Mouse (Mus musculus): ENCODE measurements around the gene Ccdc182. TPM values are rescaled to one million over a fixed set of nuclear protein-coding genes. Genes with fewer than 3 reads are reported as not detected.
A peak's percentile ranks its signal among the peaks of the same experiment; 100 is the strongest.

The Ccdc182 gene
- total RNA-seq (2021) (not detected), polyA plus RNA-seq (2012; rRNA removed) (not detected in 2 replicates)
- long read RNA-seq: 0 reads

- 0 out of 2 replicates have a peak, but pooled peaks cover 1% of the 10 kb centered on the region for H3K27me3 ChIP-seq (ENCODE audit: control insufficient read depth, insufficient read depth, low read length)
- H3K79me2 ChIP-seq (replicated peaks; ENCODE audit: control insufficient read depth, insufficient read depth, low read length): no peaks in the 10 kb centered on the region
- no peak within 1 kb of the TSS for H3K4me3 ChIP-seq
- H3K27ac ChIP-seq: no peak within 1 kb of the TSS
- no peaks in the 10 kb centered on the region for H3K36me3 ChIP-seq (ENCODE audit: control insufficient read depth, insufficient read depth, low read length)
- intact Hi-C loops (cut with DNase I): loop anchor here (5.0 kb wide), 3 partner anchors 258 to 528 kb away; no protein-coding TSS in a partner anchor
- TF ChIP-seq CTCF (IDR thresholded peaks at IDR 0.05): no peak
- TF ChIP-seq POLR2A (IDR thresholded peaks at IDR 0.05; ENCODE audit: insufficient read depth, low read depth, low read length): no peak
- TF ChIP-seq EP300 (IDR thresholded peaks at IDR 0.05; ENCODE audit: insufficient read depth, low read depth, low read length): no peak
- no peak within 1 kb of the TSS for H3K9ac ChIP-seq (ENCODE audit: low read depth, low read length)
- no peaks in the 10 kb centered on the region; the same call in 1 of the 2 replicates for H3K4me1 ChIP-seq (ENCODE audit: control insufficient read depth, insufficient read depth, low read length)
- 62% methylated on average over 20 of the region's 20 CpGs for WGBS
- DNase-seq: no peak
These were observed at the start of gene Ccdc182 for GRCm38 (mm10) chr11:88293631-88294393. Gene Ccdc182 (plus strand): TSS chr11:88294058.

- no peaks in the 10 kb centered on the region for H3K27me3 ChIP-seq (ENCODE audit: control insufficient read depth, insufficient read depth, low read length)
- no peak for TF ChIP-seq EP300 (IDR thresholded peaks at IDR 0.05; ENCODE audit: insufficient read depth, low read depth, low read length)
- TF ChIP-seq POLR2A (IDR thresholded peaks at IDR 0.05; ENCODE audit: insufficient read depth, low read depth, low read length): no peak
- no peak for TF ChIP-seq CTCF (IDR thresholded peaks at IDR 0.05)
- intact Hi-C loops (cut with DNase I): no loop called here
- H3K79me2 ChIP-seq (replicated peaks; ENCODE audit: control insufficient read depth, insufficient read depth, low read length): no peaks in the 10 kb centered on the region
- no peak overlapping the region for H3K27ac ChIP-seq
- H3K36me3 ChIP-seq (ENCODE audit: control insufficient read depth, insufficient read depth, low read length): no peaks in the 10 kb centered on the region
- no peak overlapping the region for H3K4me3 ChIP-seq
- H3K4me1 ChIP-seq (ENCODE audit: control insufficient read depth, insufficient read depth, low read length): no peaks in the 10 kb centered on the region
- 88% methylated on average over 14 of the region's 14 CpGs for WGBS
- DNase-seq: no peak
- H3K9ac ChIP-seq (ENCODE audit: low read depth, low read length): no peak overlapping the region
These were observed 48.2 kb upstream of the Ccdc182 start for GRCm38 (mm10) chr11:88245581-88246170.

- H3K4me3 ChIP-seq: no peak overlapping the region
- WGBS: 79% methylated on average over 5 of the region's 5 CpGs
- H3K27ac ChIP-seq: no peak overlapping the region
- peaks cover 4% of the 10 kb centered on the region for H3K4me1 ChIP-seq (ENCODE audit: control insufficient read depth, insufficient read depth, low read length)
- no peaks in the 10 kb centered on the region for H3K79me2 ChIP-seq (replicated peaks; ENCODE audit: control insufficient read depth, insufficient read depth, low read length)
- H3K27me3 ChIP-seq (ENCODE audit: control insufficient read depth, insufficient read depth, low read length): no peaks in the 10 kb centered on the region
- H3K9ac ChIP-seq (ENCODE audit: low read depth, low read length): no peak overlapping the region
- DNase-seq: no peak
- H3K36me3 ChIP-seq (ENCODE audit: control insufficient read depth, insufficient read depth, low read length): no peaks in the 10 kb centered on the region
- TF ChIP-seq CTCF (IDR thresholded peaks at IDR 0.05): no peak
- no peak for TF ChIP-seq EP300 (IDR thresholded peaks at IDR 0.05; ENCODE audit: insufficient read depth, low read depth, low read length)
- no peak for TF ChIP-seq POLR2A (IDR thresholded peaks at IDR 0.05; ENCODE audit: insufficient read depth, low read depth, low read length)
- intact Hi-C loops (cut with DNase I): no loop called here
These were observed 45.2 kb upstream of the Ccdc182 start for GRCm38 (mm10) chr11:88248636-88249035.

- 23% methylated on average over 3 of the region's 3 CpGs for WGBS
- peak; percentile 39 to 40 for DNase-seq
- Histone ChIP-seq H3K79me2 (replicated peaks; ENCODE audit: control insufficient read depth, insufficient read depth, low read length) (no peaks in the 10 kb centered on the region), H3K4me3 (no peak overlapping the region), H3K4me1 (ENCODE audit: control insufficient read depth, insufficient read depth, low read length) (peaks cover 4% of the 10 kb centered on the region), H3K27me3 (ENCODE audit: control insufficient read depth, insufficient read depth, low read length) (no peaks in the 10 kb centered on the region), H3K27ac (no peak overlapping the region), H3K9ac (ENCODE audit: low read depth, low read length) (no peak overlapping the region), H3K36me3 (ENCODE audit: control insufficient read depth, insufficient read depth, low read length) (no peaks in the 10 kb centered on the region)
- intact Hi-C loops (cut with DNase I): loop anchor here (5.0 kb wide), 1 partner anchor 302 kb away; no protein-coding TSS in a partner anchor
- TF ChIP-seq POLR2A (IDR thresholded peaks at IDR 0.05; ENCODE audit: insufficient read depth, low read depth, low read length) (no peak), CTCF (IDR thresholded peaks at IDR 0.05) (no peak)
These were observed 43.3 kb upstream of the Ccdc182 start for GRCm38 (mm10) chr11:88250568-88250967.

GRCm38 (mm10) chr11:88251295-88251694, 42.6 kb upstream of the Ccdc182 start:
- Histone ChIP-seq H3K4me1 (ENCODE audit: control insufficient read depth, insufficient read depth, low read length) (peaks cover 4% of the 10 kb centered on the region), H3K27me3 (ENCODE audit: control insufficient read depth, insufficient read depth, low read length) (no peaks in the 10 kb centered on the region), H3K27ac (no peak overlapping the region), H3K4me3 (no peak overlapping the region), H3K9ac (ENCODE audit: low read depth, low read length) (no peak overlapping the region), H3K79me2 (replicated peaks; ENCODE audit: control insufficient read depth, insufficient read depth, low read length) (no peaks in the 10 kb centered on the region), H3K36me3 (ENCODE audit: control insufficient read depth, insufficient read depth, low read length) (no peaks in the 10 kb centered on the region)
- DNase-seq: no peak
- 88% methylated on average over 7 of the region's 7 CpGs for WGBS
- intact Hi-C loops (cut with DNase I): loop anchor here (5.0 kb wide), 1 partner anchor 301 kb away; no protein-coding TSS in a partner anchor
- TF ChIP-seq EP300 (IDR thresholded peaks at IDR 0.05; ENCODE audit: insufficient read depth, low read depth, low read length) (no peak), POLR2A (IDR thresholded peaks at IDR 0.05; ENCODE audit: insufficient read depth, low read depth, low read length) (no peak), CTCF (IDR thresholded peaks at IDR 0.05) (no peak)

Data from heart, adult 2 months (tissue).